Mouse (Mus musculus): ENCODE measurements around the gene Dazap2. TPM values are rescaled to one million over a fixed set of nuclear protein-coding genes. Genes with fewer than 3 reads are reported as not detected.

The Dazap2 gene
- polyA plus RNA-seq, 1 experiment from 2014 or later, result 210 TPM

- DNase-seq, result peak; percentile 38
Measured at GRCm38 (mm10) chr15:100598287-100598882, 16.8 kb upstream of the Dazap2 start.

GRCm38 (mm10) chr15:100598883-100599275 lies 16.3 kb upstream of the Dazap2 start:
- Histone ChIP-seq H3K9ac (peak overlapping the region; percentile 80), H3K36me3 (ENCODE audit: insufficient read depth) (no peaks in the 10 kb centered on the region), H3K9me3 (ENCODE audit: low read depth, low read length) (no peaks in the 10 kb centered on the region), H3K4me3 (ENCODE audit: low read depth, low read length) (peak overlapping the region; percentile 77), H3K27me3 (ENCODE audit: insufficient read depth, low read length) (peaks cover 25% of the 10 kb centered on the region), H3K4me2 (peak overlapping the region; percentile 98), H3K4me1 (ENCODE audit: insufficient read depth) (peaks cover 4% of the 10 kb centered on the region; the same call in 1 of the 2 replicates), H3K27ac (ENCODE audit: low read depth) (no peak overlapping the region)
- 3% methylated on average over 12 of the region's 12 CpGs for WGBS
- ATAC-seq (ENCODE audit: insufficient read depth) (peak; percentile 58), DNase-seq (peak; percentile 73)
- no peak for TF ChIP-seq CTCF (IDR thresholded peaks at IDR 0.05; ENCODE audit: low read depth)

More at GRCm38 (mm10) chr15:100598287-100598882, 16.8 kb upstream of the Dazap2 start:
- no peak for ATAC-seq (ENCODE audit: insufficient read depth)
- Histone ChIP-seq H3K9me3 (ENCODE audit: low read depth, low read length) (no peaks in the 10 kb centered on the region), H3K4me2 (peak overlapping the region; percentile 98), H3K4me1 (ENCODE audit: insufficient read depth) (peaks cover 4% of the 10 kb centered on the region; the same call in 1 of the 2 replicates), H3K36me3 (ENCODE audit: insufficient read depth) (no peaks in the 10 kb centered on the region), H3K4me3 (ENCODE audit: low read depth, low read length) (peak overlapping the region; percentile 77), H3K27ac (ENCODE audit: low read depth) (no peak overlapping the region), H3K27me3 (ENCODE audit: insufficient read depth, low read length) (peaks cover 21% of the 10 kb centered on the region), H3K9ac (peak overlapping the region; percentile 80)
- 18% methylated on average over 9 of the region's 9 CpGs for WGBS
- no peak for TF ChIP-seq CTCF (IDR thresholded peaks at IDR 0.05; ENCODE audit: low read depth)

DNA sequence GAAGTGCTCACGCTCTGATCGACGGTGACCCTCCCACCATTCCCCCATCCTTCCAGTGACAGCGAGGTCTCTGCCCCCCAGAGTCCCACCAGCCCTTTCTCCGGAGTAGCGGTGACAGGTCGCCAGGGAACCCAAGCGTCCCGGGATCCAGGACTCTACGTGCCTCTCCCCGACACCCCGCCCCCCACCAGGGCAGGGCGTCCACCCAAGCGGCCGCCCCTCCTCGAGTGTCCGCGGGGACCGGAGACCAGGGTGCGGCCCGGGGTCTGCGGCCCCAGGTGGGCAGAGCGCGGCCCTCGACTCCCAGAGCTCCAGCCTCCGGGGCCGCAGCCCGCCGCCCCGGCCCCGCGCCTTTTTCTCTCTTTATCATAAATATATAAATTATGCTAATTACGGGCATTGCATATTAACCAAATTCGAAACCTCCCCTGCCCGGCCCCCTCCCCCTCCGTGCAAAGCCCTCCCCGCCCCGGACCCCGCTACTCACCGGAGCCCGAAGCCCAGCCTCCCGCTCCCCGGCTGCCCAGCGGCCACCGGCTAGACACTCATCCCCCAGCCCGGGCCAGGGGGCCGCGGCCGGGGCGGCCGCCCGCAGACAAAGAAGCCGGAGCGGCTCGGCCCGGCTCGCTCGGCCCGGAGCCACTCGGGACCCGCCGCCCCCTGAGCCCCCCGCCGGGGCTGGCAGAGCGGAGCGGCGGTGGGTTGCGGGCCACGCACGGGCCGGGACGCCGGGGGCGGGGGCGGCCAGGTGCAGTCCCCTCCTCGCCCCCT lies 15.7 kb upstream of the Dazap2 start, which contains the start of gene Pou6f1:
TSS of gene Pou6f1 (minus strand) at position 709 of the 771 bp plus-strand sequence.
- Histone ChIP-seq H3K9ac (peak within 1 kb of the TSS; percentile 80), H3K27ac (ENCODE audit: low read depth) (peak within 1 kb of the TSS; percentile 36; the same call in 1 of the 2 replicates), H3K9me3 (ENCODE audit: low read depth, low read length) (no peaks in the 10 kb centered on the region), H3K36me3 (ENCODE audit: insufficient read depth) (no peaks in the 10 kb centered on the region), H3K4me2 (peak within 1 kb of the TSS; percentile 98), H3K27me3 (ENCODE audit: insufficient read depth, low read length) (peaks cover 25% of the 10 kb centered on the region), H3K4me1 (ENCODE audit: insufficient read depth) (peaks cover 4% of the 10 kb centered on the region; the same call in 1 of the 2 replicates), H3K4me3 (ENCODE audit: low read depth, low read length) (peak within 1 kb of the TSS; percentile 77)
- ATAC-seq (ENCODE audit: insufficient read depth), result peak; percentile 62
- no peak for TF ChIP-seq CTCF (IDR thresholded peaks at IDR 0.05; ENCODE audit: low read depth)
- DNase-seq, result peak; percentile 31
- WGBS, result under 1% methylated on average over 60 of the region's 76 CpGs

GRCm38 (mm10) chr15:100600047-100600695 lies 15.0 kb upstream of the Dazap2 start:
- ATAC-seq (ENCODE audit: insufficient read depth) (peak; percentile 76), DNase-seq (peak; percentile 88)
- peak overlapping the region; percentile 80 for H3K9ac ChIP-seq
- H3K36me3 ChIP-seq (ENCODE audit: insufficient read depth), result no peaks in the 10 kb centered on the region
- peaks cover 25% of the 10 kb centered on the region for H3K27me3 ChIP-seq (ENCODE audit: insufficient read depth, low read length)
- H3K4me1 ChIP-seq (ENCODE audit: insufficient read depth), result peaks cover 4% of the 10 kb centered on the region; the same call in 1 of the 2 replicates
- WGBS, result under 1% methylated on average over 35 of the region's 35 CpGs
- peak overlapping the region; percentile 77 for H3K4me3 ChIP-seq (ENCODE audit: low read depth, low read length)
- H3K9me3 ChIP-seq (ENCODE audit: low read depth, low read length), result no peaks in the 10 kb centered on the region
- peak overlapping the region; percentile 98 for H3K4me2 ChIP-seq
- H3K27ac ChIP-seq (ENCODE audit: low read depth), result no peak overlapping the region
- peak; percentile 63 for TF ChIP-seq CTCF (IDR thresholded peaks at IDR 0.05; ENCODE audit: low read depth)

DNA sequence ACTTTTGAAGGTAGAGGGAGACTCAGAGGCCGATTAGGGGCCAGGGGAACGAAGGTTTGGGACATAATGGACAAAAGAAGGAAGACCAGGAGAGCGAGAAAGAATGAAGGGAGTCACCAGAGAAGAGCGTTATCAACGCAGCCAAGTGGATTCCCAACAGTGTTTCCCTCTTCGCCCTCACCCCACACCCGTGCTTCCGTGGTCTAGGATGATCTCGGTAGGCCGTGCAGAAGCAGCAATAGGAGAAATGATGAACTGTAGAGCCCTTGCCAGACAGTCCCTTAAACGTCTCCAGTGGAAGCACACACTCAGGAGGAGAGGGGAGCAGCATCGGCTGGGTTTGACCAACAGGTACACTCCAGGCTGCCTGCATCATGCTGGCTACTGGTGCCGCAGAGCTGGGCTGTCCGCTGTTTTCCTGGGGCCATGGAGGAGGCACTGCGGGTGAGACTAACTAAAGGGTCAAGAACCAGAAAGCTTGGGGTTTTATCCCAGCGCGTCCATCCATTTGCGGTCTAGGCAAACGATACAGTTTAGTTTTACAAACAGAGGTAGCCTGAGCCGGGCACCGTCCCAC lies 14.4 kb upstream of the Dazap2 start:
- 13% methylated on average over 21 of the region's 21 CpGs for WGBS
- Histone ChIP-seq H3K9me3 (ENCODE audit: low read depth, low read length) (no peaks in the 10 kb centered on the region), H3K9ac (no peak overlapping the region), H3K4me1 (ENCODE audit: insufficient read depth) (peaks cover 4% of the 10 kb centered on the region; the same call in 1 of the 2 replicates), H3K27ac (ENCODE audit: low read depth) (no peak overlapping the region), H3K4me3 (ENCODE audit: low read depth, low read length) (peak overlapping the region; percentile 77; the same call in 1 of the 2 replicates), H3K27me3 (ENCODE audit: insufficient read depth, low read length) (peaks cover 25% of the 10 kb centered on the region), H3K4me2 (peak overlapping the region; percentile 98), H3K36me3 (ENCODE audit: insufficient read depth) (no peaks in the 10 kb centered on the region)
- DNase-seq, result no peak
- TF ChIP-seq CTCF (IDR thresholded peaks at IDR 0.05; ENCODE audit: low read depth), result no peak
- no peak for ATAC-seq (ENCODE audit: insufficient read depth)

GRCm38 (mm10) chr15:100601669-100602068 lies 13.5 kb upstream of the Dazap2 start:
- H3K4me1 ChIP-seq (ENCODE audit: insufficient read depth), result peaks cover 4% of the 10 kb centered on the region; the same call in 1 of the 2 replicates
- WGBS, result 45% methylated on average over 3 of the region's 3 CpGs
- ATAC-seq (ENCODE audit: insufficient read depth) (no peak), DNase-seq (no peak)
- no peaks in the 10 kb centered on the region for H3K36me3 ChIP-seq (ENCODE audit: insufficient read depth)
- no peak overlapping the region for H3K27ac ChIP-seq (ENCODE audit: low read depth)
- H3K27me3 ChIP-seq (ENCODE audit: insufficient read depth, low read length), result peaks cover 25% of the 10 kb centered on the region
- no peak overlapping the region for H3K4me3 ChIP-seq (ENCODE audit: low read depth, low read length)
- H3K9ac ChIP-seq, result no peak overlapping the region
- no peak overlapping the region for H3K4me2 ChIP-seq
- TF ChIP-seq CTCF (IDR thresholded peaks at IDR 0.05; ENCODE audit: low read depth), result no peak
- H3K9me3 ChIP-seq (ENCODE audit: low read depth, low read length), result no peaks in the 10 kb centered on the region
